Mouse (Mus musculus): Measurements from ENCODE around the gene Cog5. TPM values are rescaled to one million over a fixed set of nuclear protein-coding genes. Genes with fewer than 3 reads are reported as not detected.

Gene Cog5
- total and polyA plus RNA-seq, 3 experiments, result 27.1 to 28.4 TPM; not detected in 1

GRCm38 (mm10) chr12:31700623-31701347 lies 46.1 kb downstream of the Cog5 start:
- DNase-seq (ENCODE audit: low read depth, low spot score), result no peak
- H3K4me3 ChIP-seq (ENCODE audit: control insufficient read depth in 1 of 2, insufficient read depth in 1 of 2, low read depth in 2 of 2, low read length in 2 of 2), result no peak overlapping the region
- no peak overlapping the region for H3K27ac ChIP-seq (ENCODE audit: control insufficient read depth, low read depth, low read length)
- no peaks in the 10 kb centered on the region for H3K9me3 ChIP-seq (replicated peaks; ENCODE audit: insufficient read depth, low read length)
- H3K79me2 ChIP-seq (ENCODE audit: control insufficient read depth, insufficient read depth, low read length, poor library complexity), result no peaks in the 10 kb centered on the region; the same call in 1 of the 2 replicates
- no peak overlapping the region for H3K9ac ChIP-seq (ENCODE audit: control insufficient read depth, low read depth, low read length, poor library complexity, severe bottlenecking)
- TF ChIP-seq MYC (IDR thresholded peaks at IDR 0.05; ENCODE audit: low read depth, low read length), result no peak
- no peak for TF ChIP-seq KAT2A (conservative IDR thresholded peaks at IDR 0.05; ENCODE audit: low read depth, low read length)
- TF ChIP-seq USF2 (IDR thresholded peaks at IDR 0.05; ENCODE audit: borderline replicate concordance in 1 of 2, insufficient read depth in 1 of 2, low read depth in 1 of 2, low read length in 2 of 2), result no peak
- TF ChIP-seq NELFE (IDR thresholded peaks at IDR 0.05; ENCODE audit: low read depth, low read length), result no peak
- no peak for TF ChIP-seq ZKSCAN1 (IDR thresholded peaks at IDR 0.05; ENCODE audit: low read depth, low read length)
- no peak for TF ChIP-seq TBP (IDR thresholded peaks at IDR 0.05; ENCODE audit: low read depth, low read length)
- TF ChIP-seq SIN3A (IDR thresholded peaks at IDR 0.05; ENCODE audit: low read length), result no peak
- peaks cover 0 to 4% of the 10 kb centered on the region in 2 experiments; a peak in 1 of 4 replicates for H3K4me1 ChIP-seq (ENCODE audit: control insufficient read depth in 1 of 2, insufficient read depth in 2 of 2, low read length in 2 of 2)
- H3K36me3 ChIP-seq (ENCODE audit: control insufficient read depth in 1 of 2, insufficient read depth in 2 of 2, low read length in 2 of 2), result no peaks in the 10 kb centered on the region; a peak in 1 of 4 replicates
- H3K27me3 ChIP-seq (ENCODE audit: control insufficient read depth in 1 of 2, insufficient read depth in 2 of 2, low read length in 2 of 2), result no peaks in the 10 kb centered on the region

DNA sequence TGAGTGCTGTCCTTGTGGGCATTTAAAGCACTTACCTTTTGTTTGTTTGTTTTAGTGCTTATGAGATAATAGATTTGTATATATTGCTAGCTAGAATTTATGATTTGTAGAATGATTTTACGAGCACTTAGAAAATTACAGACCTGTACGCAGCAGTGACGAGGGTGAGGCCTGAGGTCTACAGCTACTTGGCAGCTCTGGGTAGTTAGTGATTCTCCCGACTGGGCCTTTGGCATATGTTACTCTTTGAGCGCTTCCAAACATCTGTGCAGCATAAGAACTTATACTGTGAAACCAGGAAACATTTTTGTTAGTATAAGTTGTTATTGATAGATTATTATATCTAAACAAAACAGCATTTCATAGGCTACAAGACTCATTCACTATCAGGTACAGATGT lies 46.7 kb downstream of the Cog5 start:
- H3K36me3 ChIP-seq (ENCODE audit: control insufficient read depth in 1 of 2, insufficient read depth in 2 of 2, low read length in 2 of 2), result no peaks in the 10 kb centered on the region; a peak in 1 of 4 replicates
- H3K4me1 ChIP-seq (ENCODE audit: control insufficient read depth in 1 of 2, insufficient read depth in 2 of 2, low read length in 2 of 2), result peaks cover 0 to 4% of the 10 kb centered on the region in 2 experiments; a peak in 1 of 4 replicates
- no peak for DNase-seq (ENCODE audit: low read depth, low spot score)
- no peaks in the 10 kb centered on the region for H3K27me3 ChIP-seq (ENCODE audit: control insufficient read depth in 1 of 2, insufficient read depth in 2 of 2, low read length in 2 of 2)
- no peaks in the 10 kb centered on the region for H3K9me3 ChIP-seq (replicated peaks; ENCODE audit: insufficient read depth, low read length)
- TF ChIP-seq BHLHE40 (IDR thresholded peaks at IDR 0.05; ENCODE audit: borderline replicate concordance, low read depth, low read length) (no peak), RAD21 (IDR thresholded peaks at IDR 0.05; ENCODE audit: low read depth, low read length) (no peak), CHD2 (IDR thresholded peaks at IDR 0.05; ENCODE audit: low read length) (no peak), ZNF384 (IDR thresholded peaks at IDR 0.05; ENCODE audit: low read depth, low read length) (no peak), MAZ (IDR thresholded peaks at IDR 0.05; ENCODE audit: low read depth, low read length) (no peak), MAX (IDR thresholded peaks at IDR 0.05; ENCODE audit: low read length) (no peak), POLR2AphosphoS2 (IDR thresholded peaks at IDR 0.05; ENCODE audit: low read length) (no peak), POLR2AphosphoS5 (IDR thresholded peaks at IDR 0.05; ENCODE audit: borderline replicate concordance, low read depth, low read length) (no peak), ZKSCAN1 (IDR thresholded peaks at IDR 0.05; ENCODE audit: low read depth, low read length) (no peak), ETS1 (IDR thresholded peaks at IDR 0.05; ENCODE audit: low read depth, low read length) (no peak), MAFK (IDR thresholded peaks at IDR 0.05; ENCODE audit: borderline replicate concordance, low read depth, low read length) (no peak), CHD1 (IDR thresholded peaks at IDR 0.05; ENCODE audit: low read depth, low read length) (no peak), TCF12 (IDR thresholded peaks at IDR 0.05; ENCODE audit: low read depth, low read length) (no peak), USF1 (IDR thresholded peaks at IDR 0.05; ENCODE audit: low read depth, low read length) (no peak), GABPA (IDR thresholded peaks at IDR 0.05; ENCODE audit: low read depth, low read length) (no peak), USF2 (IDR thresholded peaks at IDR 0.05; ENCODE audit: borderline replicate concordance in 1 of 2, insufficient read depth in 1 of 2, low read depth in 1 of 2, low read length in 2 of 2) (no peak), MYC (IDR thresholded peaks at IDR 0.05; ENCODE audit: low read depth, low read length) (no peak)
- no peak overlapping the region for H3K4me3 ChIP-seq (ENCODE audit: control insufficient read depth in 1 of 2, insufficient read depth in 1 of 2, low read depth in 2 of 2, low read length in 2 of 2)
- no peak overlapping the region for H3K27ac ChIP-seq (ENCODE audit: control insufficient read depth, low read depth, low read length)
- H3K9ac ChIP-seq (ENCODE audit: control insufficient read depth, low read depth, low read length, poor library complexity, severe bottlenecking), result no peak overlapping the region
- no peaks in the 10 kb centered on the region; the same call in 1 of the 2 replicates for H3K79me2 ChIP-seq (ENCODE audit: control insufficient read depth, insufficient read depth, low read length, poor library complexity)
